Mouse (Mus musculus) erythroblast, embryonic 14.5 days (primary cell): ENCODE results near the gene Ppp1r3d.

Experiments
- GATA1 ChIP-seq: IDR thresholded peaks from 2 replicates; pipeline ENCODE4 v1.6.1; 2012; ENCODE audit warnings: low read length, inconsistent platforms, mixed read lengths
- TAL1 ChIP-seq: IDR thresholded peaks from 3 replicates; pipeline ENCODE4 v1.6.1; 2012; ENCODE audit warnings: low read length, inconsistent platforms, mixed read lengths

DNA sequence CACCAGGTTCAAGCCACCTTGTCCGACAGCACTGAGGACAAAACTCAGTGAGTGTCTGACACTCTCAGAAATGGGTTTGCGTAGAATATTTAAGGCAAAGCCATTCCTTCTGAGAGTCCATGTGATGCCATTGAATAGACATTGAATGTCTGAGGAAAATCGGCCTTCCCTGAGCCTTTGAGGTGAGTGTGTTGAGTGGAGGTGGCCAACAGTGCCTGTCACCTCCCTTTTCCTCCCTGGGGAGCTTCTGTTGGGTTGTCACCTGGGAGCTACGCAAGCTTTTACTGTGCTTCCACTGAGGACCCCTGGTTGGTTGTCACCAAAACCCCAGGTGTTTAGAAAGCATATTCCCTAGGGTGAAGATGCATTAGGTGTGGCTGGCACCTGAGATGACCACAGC is 14.4 kb upstream of the Ppp1r3d start:
- TF ChIP-seq TAL1 (no peak), GATA1 (no peak)
